Mouse (Mus musculus): ENCODE measurements around the gene P2ry12. TPM values are rescaled to one million over a fixed set of nuclear protein-coding genes. Genes with fewer than 3 reads are reported as not detected.

P2ry12 gene
- polyA plus RNA-seq, 1 experiment = 6.7 TPM

- TF ChIP-seq CTCF (IDR thresholded peaks at IDR 0.05; ENCODE audit: borderline replicate concordance, extremely low read depth, insufficient read depth, insufficient read length) = peak; percentile 26; the same call in 1 of the 2 replicates
- no peak for TF ChIP-seq POLR2A (IDR thresholded peaks at IDR 0.05; ENCODE audit: borderline replicate concordance, extremely low read depth, insufficient read depth, insufficient read length, poor library complexity, severe bottlenecking)
- DNase-seq (ENCODE audit: low read depth) = peak; percentile 88
Observed at GRCm38 (mm10) chr3:59208650-59209548, 53.8 kb downstream of the P2ry12 start.

- TF ChIP-seq CTCF (IDR thresholded peaks at IDR 0.05; ENCODE audit: borderline replicate concordance, extremely low read depth, insufficient read depth, insufficient read length) (no peak), POLR2A (IDR thresholded peaks at IDR 0.05; ENCODE audit: borderline replicate concordance, extremely low read depth, insufficient read depth, insufficient read length, poor library complexity, severe bottlenecking) (no peak)
- DNase-seq (ENCODE audit: low read depth) = no peak
Observed at GRCm38 (mm10) chr3:59205941-59206340, 56.7 kb downstream of the P2ry12 start.

GRCm38 (mm10) chr3:59204719-59205503 is 57.8 kb downstream of the P2ry12 start:
- no peak for TF ChIP-seq POLR2A (IDR thresholded peaks at IDR 0.05; ENCODE audit: borderline replicate concordance, extremely low read depth, insufficient read depth, insufficient read length, poor library complexity, severe bottlenecking)
- no peak for TF ChIP-seq CTCF (IDR thresholded peaks at IDR 0.05; ENCODE audit: borderline replicate concordance, extremely low read depth, insufficient read depth, insufficient read length)
- DNase-seq (ENCODE audit: low read depth) = peak; percentile 13

GRCm38 (mm10) chr3:59203802-59204520 is 58.7 kb downstream of the P2ry12 start:
- no peak for DNase-seq (ENCODE audit: low read depth)
- TF ChIP-seq POLR2A (IDR thresholded peaks at IDR 0.05; ENCODE audit: borderline replicate concordance, extremely low read depth, insufficient read depth, insufficient read length, poor library complexity, severe bottlenecking) = no peak
- TF ChIP-seq CTCF (IDR thresholded peaks at IDR 0.05; ENCODE audit: borderline replicate concordance, extremely low read depth, insufficient read depth, insufficient read length) = no peak

GRCm38 (mm10) chr3:59197329-59197948 is 65.2 kb downstream of the P2ry12 start:
- DNase-seq (ENCODE audit: low read depth) = no peak
- no peak for TF ChIP-seq POLR2A (IDR thresholded peaks at IDR 0.05; ENCODE audit: borderline replicate concordance, extremely low read depth, insufficient read depth, insufficient read length, poor library complexity, severe bottlenecking)
- TF ChIP-seq CTCF (IDR thresholded peaks at IDR 0.05; ENCODE audit: borderline replicate concordance, extremely low read depth, insufficient read depth, insufficient read length) = no peak

GRCm38 (mm10) chr3:59194938-59195337 is 67.7 kb downstream of the P2ry12 start, which contains the start of gene Gpr87:
Gene Gpr87 (minus strand): TSS chr3:59195104.
- no peak for TF ChIP-seq POLR2A (IDR thresholded peaks at IDR 0.05; ENCODE audit: borderline replicate concordance, extremely low read depth, insufficient read depth, insufficient read length, poor library complexity, severe bottlenecking)
- TF ChIP-seq CTCF (IDR thresholded peaks at IDR 0.05; ENCODE audit: borderline replicate concordance, extremely low read depth, insufficient read depth, insufficient read length) = no peak
- DNase-seq (ENCODE audit: low read depth) = no peak

- DNase-seq (ENCODE audit: low read depth) = no peak
- no peak for TF ChIP-seq POLR2A (IDR thresholded peaks at IDR 0.05; ENCODE audit: borderline replicate concordance, extremely low read depth, insufficient read depth, insufficient read length, poor library complexity, severe bottlenecking)
- TF ChIP-seq CTCF (IDR thresholded peaks at IDR 0.05; ENCODE audit: borderline replicate concordance, extremely low read depth, insufficient read depth, insufficient read length) = no peak
Observed at GRCm38 (mm10) chr3:59194099-59194498, 68.6 kb downstream of the P2ry12 start.

- no peak for TF ChIP-seq CTCF (IDR thresholded peaks at IDR 0.05; ENCODE audit: borderline replicate concordance, extremely low read depth, insufficient read depth, insufficient read length)
- no peak for TF ChIP-seq POLR2A (IDR thresholded peaks at IDR 0.05; ENCODE audit: borderline replicate concordance, extremely low read depth, insufficient read depth, insufficient read length, poor library complexity, severe bottlenecking)
- DNase-seq (ENCODE audit: low read depth) = no peak
Observed at GRCm38 (mm10) chr3:59191674-59192073, 71.0 kb downstream of the P2ry12 start.

GRCm38 (mm10) chr3:59187336-59187735 is 75.3 kb downstream of the P2ry12 start:
- TF ChIP-seq CTCF (IDR thresholded peaks at IDR 0.05; ENCODE audit: borderline replicate concordance, extremely low read depth, insufficient read depth, insufficient read length) = no peak
- no peak for TF ChIP-seq POLR2A (IDR thresholded peaks at IDR 0.05; ENCODE audit: borderline replicate concordance, extremely low read depth, insufficient read depth, insufficient read length, poor library complexity, severe bottlenecking)
- no peak for DNase-seq (ENCODE audit: low read depth)

- DNase-seq (ENCODE audit: low read depth) = no peak
- no peak for TF ChIP-seq POLR2A (IDR thresholded peaks at IDR 0.05; ENCODE audit: borderline replicate concordance, extremely low read depth, insufficient read depth, insufficient read length, poor library complexity, severe bottlenecking)
- no peak for TF ChIP-seq CTCF (IDR thresholded peaks at IDR 0.05; ENCODE audit: borderline replicate concordance, extremely low read depth, insufficient read depth, insufficient read length)
Observed at GRCm38 (mm10) chr3:59185662-59186061, 77.0 kb downstream of the P2ry12 start.

Measured in brain, embryonic 14.5 days (tissue).